Mouse (Mus musculus) forebrain, embryonic 11.5 days (tissue): Measurements from ENCODE around the gene Gvin1. TPM values are rescaled to one million over a fixed set of nuclear protein-coding genes. Genes with fewer than 3 reads are reported as not detected.
"Not testable (repeated sequence)": the region's sequence is repeated elsewhere in the genome, so short reads cannot be mapped to it uniquely, and the experiment has no call there.

Experiments
- ATAC-seq: fragments of 200-750 bp; cut with Nextera tagmentation; replicated peaks from 2 replicates; pipeline ENCODE4 v1.8.0; 2017; ENCODE audit warnings: moderate TSS enrichment; ENCODE audit not compliant: low FRiP score
- DNase-seq: peaks from one replicate; pipeline ENCODE4 v3.0.0-alpha.2; 2017; ENCODE audit warnings: low spot score
- H3K27ac ChIP-seq: fragments of 300-500 bp; sonication (generic); 2 replicates; pipeline ENCODE4 v1.5.1; 2014; ENCODE audit warnings: low read depth, low read length
- H3K27me3 ChIP-seq: fragments of 300-500 bp; sonication (generic); 2 replicates; pipeline ENCODE4 v1.6.1; 2014; ENCODE audit warnings: mild to moderate bottlenecking, low read length, mixed read lengths; ENCODE audit not compliant: control insufficient read depth, insufficient read depth
- H3K36me3 ChIP-seq: fragments of 300-500 bp; sonication (generic); 2 replicates; pipeline ENCODE4 v1.6.1; 2014; ENCODE audit warnings: mild to moderate bottlenecking, low read length, moderate library complexity, mixed read lengths; ENCODE audit not compliant: control insufficient read depth, insufficient read depth
- H3K4me1 ChIP-seq: fragments of 300-500 bp; sonication (generic); replicated peaks from 2 replicates; pipeline ENCODE4 v1.6.1; 2014; ENCODE audit warnings: low read length, mixed read lengths; ENCODE audit not compliant: control insufficient read depth, insufficient read depth
- H3K4me2 ChIP-seq: fragments of 300-500 bp; sonication (generic); 2 replicates; pipeline ENCODE4 v1.6.1; 2014; ENCODE audit warnings: low read depth, mild to moderate bottlenecking, low read length, moderate library complexity, mixed read lengths; ENCODE audit not compliant: severe bottlenecking
- H3K4me3 ChIP-seq: fragments of 300-500 bp; sonication (generic); 2 replicates; pipeline ENCODE4 v1.5.1; 2014; ENCODE audit warnings: low read depth, low read length
- H3K9ac ChIP-seq: fragments of 300-500 bp; sonication (generic); 2 replicates; pipeline ENCODE4 v1.6.1; 2014; ENCODE audit warnings: low read length
- H3K9me3 ChIP-seq: fragments of 300-500 bp; sonication (generic); 2 replicates; pipeline ENCODE4 v1.6.1; 2016; ENCODE audit warnings: low read length, mixed read lengths; ENCODE audit not compliant: control insufficient read depth
- WGBS: fragments of 180-500 bp; shearing (Covaris S2); extraction: QIAGEN DNeasy Blood & Tissue Kit; methylation state at CpG from one replicate; pipeline ENCODE4 v1.1.7; 2014; 5-methylcytosine and 5-hydroxymethylcytosine counted together
- polyA plus RNA-seq: library from polyadenylated mRNA; unstranded; fragments of >200 nt; fragmentation: Nextera tagmentation; extraction: Ambion mirVana; gene quantifications from 2 replicates; pipeline ENCODE4 v1.2.1, GENCODE M21; 2014

Gvin1 gene
- polyA plus RNA-seq = 0.04 and 0.23 TPM in 2 replicates

GRCm38 (mm10) chr7:106215177-106215576 lies at the start of gene Gvin1:
Gene Gvin1 (minus strand): TSS chr7:106215326.
- not testable (repeated sequence) for H3K36me3 ChIP-seq, H3K27ac ChIP-seq, H3K9me3 ChIP-seq, H3K9ac ChIP-seq, H3K4me3 ChIP-seq, ATAC-seq, H3K27me3 ChIP-seq, DNase-seq, H3K4me2 ChIP-seq, H3K4me1 ChIP-seq
- WGBS = 86% methylated on average over 1 of the region's 1 CpGs

GRCm38 (mm10) chr7:106251844-106252517 lies 36.9 kb upstream of the Gvin1 start:
- DNase-seq (no peak), ATAC-seq (peak; percentile 56; the same call in 1 of the 2 replicates)
- H3K27ac ChIP-seq = no peak overlapping the region
- WGBS = 87% methylated on average over 2 of the region's 2 CpGs
- H3K36me3 ChIP-seq = no peaks in the 10 kb centered on the region
- no peaks in the 10 kb centered on the region for H3K4me1 ChIP-seq
- H3K4me2 ChIP-seq = no peak overlapping the region
- H3K9me3 ChIP-seq = no peaks in the 10 kb centered on the region; the same call in 1 of the 2 replicates
- no peaks in the 10 kb centered on the region for H3K27me3 ChIP-seq
- no peak overlapping the region for H3K4me3 ChIP-seq
- no peak overlapping the region for H3K9ac ChIP-seq

- Histone ChIP-seq H3K4me3 (no peak overlapping the region), H3K9ac (no peak overlapping the region), H3K27me3 (no peaks in the 10 kb centered on the region), H3K9me3 (no peaks in the 10 kb centered on the region; the same call in 1 of the 2 replicates), H3K27ac (no peak overlapping the region), H3K4me2 (no peak overlapping the region), H3K36me3 (no peaks in the 10 kb centered on the region), H3K4me1 (no peaks in the 10 kb centered on the region)
- no peak for ATAC-seq
- 87% methylated on average over 2 of the region's 2 CpGs for WGBS
- no peak for DNase-seq
Measured at GRCm38 (mm10) chr7:106248922-106249321, 33.8 kb upstream of the Gvin1 start.

- no peak overlapping the region for H3K4me2 ChIP-seq
- no peak overlapping the region for H3K27ac ChIP-seq
- H3K4me3 ChIP-seq = no peak overlapping the region
- no peaks in the 10 kb centered on the region for H3K36me3 ChIP-seq
- H3K9me3 ChIP-seq = no peaks in the 10 kb centered on the region; the same call in 1 of the 2 replicates
- H3K4me1 ChIP-seq = no peaks in the 10 kb centered on the region
- H3K27me3 ChIP-seq = no peaks in the 10 kb centered on the region
- no peak overlapping the region for H3K9ac ChIP-seq
- ATAC-seq (no peak), DNase-seq (no peak)
- WGBS = 77% methylated on average over 2 of the region's 2 CpGs
Measured at GRCm38 (mm10) chr7:106248245-106248644, 33.1 kb upstream of the Gvin1 start.

GRCm38 (mm10) chr7:106245601-106246000 lies 30.5 kb upstream of the Gvin1 start:
- 84% methylated on average over 6 of the region's 6 CpGs for WGBS
- Histone ChIP-seq H3K4me1 (no peaks in the 10 kb centered on the region), H3K27me3 (no peaks in the 10 kb centered on the region), H3K9ac (no peak overlapping the region), H3K36me3 (no peaks in the 10 kb centered on the region), H3K9me3 (no peaks in the 10 kb centered on the region; the same call in 1 of the 2 replicates), H3K4me3 (no peak overlapping the region), H3K4me2 (no peak overlapping the region), H3K27ac (no peak overlapping the region)
- DNase-seq (no peak), ATAC-seq (no peak)

- H3K27me3 ChIP-seq, H3K27ac ChIP-seq, ATAC-seq, H3K9ac ChIP-seq, H3K36me3 ChIP-seq, H3K4me3 ChIP-seq, H3K9me3 ChIP-seq, H3K4me2 ChIP-seq, DNase-seq, H3K4me1 ChIP-seq: not testable (repeated sequence)
- 90% methylated on average over 12 of the region's 12 CpGs for WGBS
Measured at GRCm38 (mm10) chr7:106240484-106241275, 25.6 kb upstream of the Gvin1 start.

- H3K27me3 ChIP-seq = no peaks in the 10 kb centered on the region
- no peak overlapping the region for H3K4me2 ChIP-seq
Measured at GRCm38 (mm10) chr7:106237192-106237465, 22.0 kb upstream of the Gvin1 start.

GRCm38 (mm10) chr7:106236327-106237191 lies 21.4 kb upstream of the Gvin1 start:
- Histone ChIP-seq H3K27ac (no peak overlapping the region), H3K9me3 (no peaks in the 10 kb centered on the region; the same call in 1 of the 2 replicates), H3K4me1 (no peaks in the 10 kb centered on the region), H3K27me3 (no peaks in the 10 kb centered on the region), H3K4me2 (no peak overlapping the region), H3K4me3 (no peak overlapping the region), H3K9ac (no peak overlapping the region), H3K36me3 (no peaks in the 10 kb centered on the region)
- 75% methylated on average over 2 of the region's 2 CpGs for WGBS
- no peak for DNase-seq
- ATAC-seq = no peak

More at GRCm38 (mm10) chr7:106237192-106237465, 22.0 kb upstream of the Gvin1 start:
- H3K9ac ChIP-seq = no peak overlapping the region
- no peak for ATAC-seq
- no peaks in the 10 kb centered on the region for H3K36me3 ChIP-seq
- H3K4me3 ChIP-seq = no peak overlapping the region
- DNase-seq = no peak
- no peaks in the 10 kb centered on the region; the same call in 1 of the 2 replicates for H3K9me3 ChIP-seq
- no peaks in the 10 kb centered on the region for H3K4me1 ChIP-seq
- no peak overlapping the region for H3K27ac ChIP-seq
